Comparison of ENCODE assay signal across 10 mouse cellular contexts in the genomic region with DNA sequence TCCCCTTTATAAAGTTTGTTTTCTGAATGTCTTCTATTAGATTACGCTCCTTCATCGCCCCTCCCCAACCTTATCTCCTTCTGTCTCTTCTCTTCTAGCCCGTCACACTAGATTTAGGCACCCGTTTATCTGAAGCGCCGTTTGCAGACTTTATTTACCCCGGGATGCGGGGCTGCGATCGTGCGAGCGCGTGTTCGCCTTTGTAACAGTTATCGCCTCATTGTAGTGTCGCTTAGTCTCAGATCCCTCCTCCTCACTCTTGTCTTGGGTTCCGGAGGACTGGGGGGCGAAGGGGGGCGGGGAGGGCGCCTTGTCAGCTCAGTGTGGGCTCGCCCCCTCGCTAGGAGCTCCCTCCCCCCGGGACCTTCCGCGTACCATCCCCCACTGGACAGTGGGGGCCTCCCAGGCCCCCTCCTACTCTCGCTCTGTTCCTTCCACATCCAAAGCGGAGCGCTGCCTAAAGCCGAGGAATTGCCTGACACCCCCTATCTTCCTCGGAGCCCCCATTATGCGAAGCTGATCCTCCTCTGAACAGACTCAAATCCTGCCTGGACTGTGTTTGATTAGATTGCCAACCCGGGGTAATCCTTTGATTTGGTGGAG. TPM values are rescaled to one million over a fixed set of nuclear protein-coding genes. Genes with fewer than 3 reads are reported as not detected.
A peak's percentile ranks its signal among the peaks of the same experiment; 100 is the strongest.
DNase-seq lines count a peak whose midpoint lies in the region; ATAC-seq lines count a peak whose summit lies in the region.
"Had no signal": no experiment of that assay in that cellular context is flagged by ENCODE, and none has a peak within 500 bp of the region (broad histone marks: within the 10 kb centered on the region; RNA-seq: fewer than 3 reads in every experiment).

No protein-coding gene starts in this region.

- peaks cover 100% of the 10 kb centered on the region for H3K27me3 ChIP-seq in embryonic facial prominence, embryonic 10.5 days (replicated peaks; ENCODE audit: low read depth, poor library complexity, severe bottlenecking)
- H3K27me3 ChIP-seq in hindbrain, embryonic 14.5 days (ENCODE audit: control insufficient read depth, insufficient read depth, low read length): peaks cover 96% of the 10 kb centered on the region
- peaks cover 28% of the 10 kb centered on the region for H3K27me3 ChIP-seq in midbrain, embryonic 16.5 days (ENCODE audit: control insufficient read depth, insufficient read depth, low read depth, low read length)

- DNase-seq in embryo, embryonic 10 days (ENCODE audit: low spot score): peak; percentile 42
- no peak for DNase-seq in embryo, embryonic 11 days
- peak; percentile 61 for DNase-seq in embryonic facial prominence, embryonic 10.5 days (ENCODE audit: low spot score)
- DNase-seq in hindbrain, embryonic 14.5 days (ENCODE audit: low spot score): no peak
- DNase-seq in cerebellum, postnatal 4 days (ENCODE audit: low spot score in 2 of 2): no peak
- DNase-seq in adrenal gland, postnatal 10 days: no peak
- DNase-seq in layer of hippocampus, postnatal 25 days (ENCODE audit: extremely low spot score in 1 of 2, low spot score in 1 of 2): no peak
- DNase-seq: lung, postnatal 10 days had no signal

- H3K4me1 ChIP-seq in embryonic facial prominence, embryonic 10.5 days: peaks cover 75% of the 10 kb centered on the region
- H3K4me1 ChIP-seq in hindbrain, embryonic 14.5 days (replicated peaks; ENCODE audit: control insufficient read depth, insufficient read depth, low read length): peaks cover 10% of the 10 kb centered on the region; the same call in 1 of the 2 replicates
- peaks cover 24% of the 10 kb centered on the region for H3K4me1 ChIP-seq in midbrain, embryonic 16.5 days (ENCODE audit: control insufficient read depth, insufficient read depth, low read length)

- H3K4me3 ChIP-seq in embryonic facial prominence, embryonic 10.5 days: peak overlapping the region; percentile 44
- peak overlapping the region; percentile 17; the same call in 1 of the 2 replicates for H3K4me3 ChIP-seq in hindbrain, embryonic 14.5 days (replicated peaks; ENCODE audit: low read length)
- H3K4me3 ChIP-seq in midbrain, embryonic 16.5 days (ENCODE audit: low read depth, low read length): peak overlapping the region; percentile 22

- no peaks in the 10 kb centered on the region for H3K36me3 ChIP-seq in embryonic facial prominence, embryonic 10.5 days (replicated peaks)
- H3K36me3 ChIP-seq in hindbrain, embryonic 14.5 days (replicated peaks; ENCODE audit: control insufficient read depth, insufficient read depth): no peaks in the 10 kb centered on the region
- no peaks in the 10 kb centered on the region for H3K36me3 ChIP-seq in midbrain, embryonic 16.5 days (ENCODE audit: control insufficient read depth, insufficient read depth, low read length)

- peak overlapping the region; percentile 79 for H3K27ac ChIP-seq in embryonic facial prominence, embryonic 10.5 days (replicated peaks)
- H3K27ac ChIP-seq in hindbrain, embryonic 14.5 days: no peak overlapping the region
- peak overlapping the region; percentile 76 for H3K27ac ChIP-seq in midbrain, embryonic 16.5 days (ENCODE audit: low read length)

- H3K9ac ChIP-seq in hindbrain, embryonic 14.5 days: no peak overlapping the region
- peak overlapping the region; percentile 34; the same call in 1 of the 2 replicates for H3K9ac ChIP-seq in midbrain, embryonic 16.5 days (ENCODE audit: low read depth, low read length)

- peak overlapping the region; percentile 35 for H3K4me2 ChIP-seq in hindbrain, embryonic 14.5 days (replicated peaks)
- peak overlapping the region; percentile 46 for H3K4me2 ChIP-seq in midbrain, embryonic 16.5 days (ENCODE audit: low read length)

- ATAC-seq in hindbrain, embryonic 14.5 days (ENCODE audit: low FRiP score): no peak
- no peak for ATAC-seq in midbrain, embryonic 16.5 days

- under 1% methylated on average over 32 of the region's 32 CpGs for WGBS in embryonic facial prominence, embryonic 10.5 days
- under 1% methylated on average over 32 of the region's 32 CpGs for WGBS in hindbrain, embryonic 14.5 days
- under 1% methylated on average over 31 of the region's 32 CpGs for WGBS in midbrain, embryonic 16.5 days

- no peaks in the 10 kb centered on the region for H3K9me3 ChIP-seq in embryonic facial prominence, embryonic 10.5 days
- no peaks in the 10 kb centered on the region for H3K9me3 ChIP-seq in hindbrain, embryonic 14.5 days (ENCODE audit: control insufficient read depth, low read length)
- H3K9me3 ChIP-seq in midbrain, embryonic 16.5 days (replicated peaks; ENCODE audit: control insufficient read depth, low read length, poor library complexity, severe bottlenecking): no peaks in the 10 kb centered on the region

RNA-seq across cellular contexts. Expression of a gene that starts 9.4 kb away (rescaled TPM):
- 1.5 and 2.6 TPM in 2 replicates for polyA plus RNA-seq in embryonic facial prominence, embryonic 10.5 days (2016; fragmentation: Nextera tagmentation; extraction: Ambion mirVana)
- 0.24 and 0.61 TPM in 2 replicates for polyA plus RNA-seq in hindbrain, embryonic 14.5 days (2014; fragmentation: Nextera tagmentation; extraction: Ambion mirVana)
- polyA plus RNA-seq in midbrain, embryonic 16.5 days (2015; fragmentation: Nextera tagmentation; extraction: Ambion mirVana): 2.3 and 4.4 TPM in 2 replicates
- total RNA-seq in adrenal gland, postnatal 10 days (2021): under 1 TPM; 0.15 to 0.64 TPM
- not detected for total RNA-seq in layer of hippocampus, postnatal 25 days (2021)
- total RNA-seq: hematopoietic stem cell, adult 5-6 weeks had no signal

Comparison
In these comparisons a context has a peak if more than half of its experiments do, and no peak if none do; other contexts are left out.
1. DNase-seq: peak in embryo, embryonic 10 days (single experiment) and embryonic facial prominence, embryonic 10.5 days (single experiment); none in embryo, embryonic 11 days (single experiment), hindbrain, embryonic 14.5 days (single experiment), cerebellum, postnatal 4 days (0 of 2), adrenal gland, postnatal 10 days (single experiment) and layer of hippocampus, postnatal 25 days (0 of 2).
2. Peak in every context shown above with its lines, with median percentiles within 50 percentile points of each other: H3K4me3 ChIP-seq.